Mouse (Mus musculus) bone marrow macrophage, adult 2 months (primary cell): Measurements from ENCODE around the gene Eif2a.

Experiments
- CTCF ChIP-seq: IDR thresholded peaks from 2 replicates; pipeline ENCODE4 v1.5.1; 2012; ENCODE audit warnings: low read depth, mild to moderate bottlenecking, low read length, moderate library complexity
- POLR2A ChIP-seq: IDR thresholded peaks from 2 replicates; pipeline ENCODE4 v1.6.1; 2012; ENCODE audit warnings: mild to moderate bottlenecking, low read depth, low read length, borderline replicate concordance

DNA sequence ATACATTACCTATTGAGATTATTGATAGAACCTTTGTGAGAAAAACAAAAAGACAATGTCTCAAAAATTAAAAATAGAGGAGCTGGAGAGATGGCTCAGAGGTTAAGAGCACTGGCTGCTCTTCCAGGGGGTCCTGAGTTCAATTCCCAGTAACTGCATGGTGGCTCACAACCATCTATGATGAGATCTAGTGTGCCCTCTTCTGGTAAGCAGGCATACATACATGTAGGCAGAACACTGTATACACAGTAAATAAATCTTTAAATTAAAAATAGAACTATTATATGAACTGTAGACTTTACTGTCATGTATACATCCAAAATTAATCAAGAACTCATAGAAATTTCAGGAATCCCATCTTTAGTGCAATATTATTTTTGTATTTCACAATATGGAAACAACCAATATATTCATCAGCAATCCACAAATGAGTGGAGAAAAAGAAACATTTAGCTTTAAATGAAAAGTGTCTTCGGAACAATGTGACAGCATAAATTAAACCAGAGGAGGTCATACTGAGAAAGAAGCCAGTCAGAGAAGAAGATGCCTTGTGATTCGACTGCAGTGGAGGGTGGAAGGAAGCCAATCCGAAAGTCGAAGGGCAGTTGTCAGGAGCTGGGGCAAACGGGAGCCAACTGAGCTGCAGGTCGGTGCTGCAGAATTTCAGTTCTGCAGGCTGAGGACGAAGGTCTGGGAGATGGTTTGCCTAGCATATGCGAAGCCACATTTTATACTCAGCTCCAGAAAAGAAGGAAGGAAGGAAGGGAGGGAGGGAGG, 37.4 kb upstream of the Eif2a start:
- TF ChIP-seq CTCF (no peak; the same call in 1 of the 2 replicates), POLR2A (no peak)
